Mouse (Mus musculus) layer of hippocampus, adult 9-11 months (tissue): ENCODE measurements at regions not wholly inside any gene's neighbourhood (a gene's known extent, or its start where the extent isn't known, plus 50 kb on each side); places are given as distances from the start of the nearest gene placed in this dataset.

Experiments
- DNase-seq: peaks from one replicate; pipeline ENCODE4 v3.0.0; 2022

- DNase-seq, result peak; percentile 15
Observed at GRCm38 (mm10) chr8:18536059-18536458, 442.0 kb downstream of the Defb40 start.

DNA sequence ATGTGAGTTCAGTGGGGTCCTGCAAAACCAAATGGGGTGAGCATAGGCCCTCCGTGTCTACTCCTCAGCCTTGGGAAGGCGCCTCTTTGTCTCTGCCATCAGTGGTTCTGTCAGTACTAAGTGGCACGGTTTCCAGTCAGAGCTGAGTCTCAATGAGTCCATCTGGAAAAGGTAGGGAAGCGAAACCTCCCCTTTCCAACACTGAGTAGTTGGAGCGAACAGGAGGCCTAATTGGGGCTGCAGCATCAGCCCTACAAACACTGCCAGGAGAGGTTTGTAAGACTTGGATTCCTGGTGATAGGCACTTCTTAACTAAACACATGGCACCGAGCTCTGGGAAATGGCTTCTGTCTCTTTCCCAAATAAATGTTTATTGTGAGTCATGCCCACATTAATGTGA is 449.9 kb downstream of the Defb40 start:
- DNase-seq, result no peak

GRCm38 (mm10) chr8:18512409-18512808 is 465.6 kb downstream of the Defb40 start:
- no peak for DNase-seq

- peak; percentile 65 for DNase-seq
Observed at GRCm38 (mm10) chr8:18506158-18507022, 471.7 kb downstream of the Defb40 start.

DNA sequence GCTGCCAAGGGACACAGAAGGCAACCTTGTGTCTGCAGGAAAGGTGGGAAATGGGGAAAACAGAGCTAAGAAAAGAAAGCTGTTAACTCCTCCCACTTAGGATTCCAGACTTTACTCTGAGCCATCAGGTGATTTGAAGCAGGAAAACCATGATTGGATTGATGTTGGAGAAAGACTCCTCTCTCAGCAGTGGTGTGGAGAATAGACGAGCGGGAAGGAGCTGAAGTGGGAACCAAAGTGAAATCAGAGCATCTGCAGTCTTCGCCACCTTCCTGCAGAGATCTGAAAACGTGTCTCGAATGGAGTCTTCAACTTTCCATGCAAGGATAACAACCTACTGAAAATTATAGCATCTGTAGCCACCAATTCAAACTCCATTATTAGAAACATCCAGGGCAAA is 487.4 kb downstream of the Defb40 start:
- DNase-seq, result no peak

- DNase-seq, result no peak
Observed at GRCm38 (mm10) chr8:18480081-18480480, 498.0 kb downstream of the Defb40 start.

GRCm38 (mm10) chr8:18478166-18478565 is 499.9 kb downstream of the Defb40 start:
- no peak for DNase-seq

- DNase-seq, result no peak
Observed at GRCm38 (mm10) chr8:18467511-18467910, 510.5 kb downstream of the Defb40 start.

DNA sequence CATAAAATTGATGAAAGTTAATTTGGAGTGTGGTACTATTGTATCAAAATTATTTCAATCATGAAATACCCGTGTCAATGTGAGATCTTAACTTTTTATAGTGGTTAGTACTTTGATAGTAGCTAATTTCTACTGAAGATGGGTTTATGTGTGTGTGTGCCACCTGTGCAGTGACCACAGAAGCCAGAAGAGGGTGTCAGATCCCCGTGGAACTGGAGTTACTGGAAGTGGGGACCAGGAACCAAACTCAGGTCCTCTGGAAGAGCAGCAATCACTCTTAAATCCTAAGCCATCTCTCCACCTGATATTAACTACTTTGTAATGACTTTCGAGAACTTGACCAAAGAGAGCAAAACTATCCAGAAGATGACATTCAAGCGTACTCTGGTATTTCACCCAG is 517.4 kb downstream of the Defb40 start:
- no peak for DNase-seq

- DNase-seq, result no peak
Observed at GRCm38 (mm10) chr8:18457470-18457869, 520.6 kb downstream of the Defb40 start.

- DNase-seq, result no peak
Observed at GRCm38 (mm10) chr8:18449015-18449414, 529.0 kb downstream of the Defb40 start.

GRCm38 (mm10) chr8:18442212-18442611 is 535.8 kb downstream of the Defb40 start:
- DNase-seq, result no peak

DNA sequence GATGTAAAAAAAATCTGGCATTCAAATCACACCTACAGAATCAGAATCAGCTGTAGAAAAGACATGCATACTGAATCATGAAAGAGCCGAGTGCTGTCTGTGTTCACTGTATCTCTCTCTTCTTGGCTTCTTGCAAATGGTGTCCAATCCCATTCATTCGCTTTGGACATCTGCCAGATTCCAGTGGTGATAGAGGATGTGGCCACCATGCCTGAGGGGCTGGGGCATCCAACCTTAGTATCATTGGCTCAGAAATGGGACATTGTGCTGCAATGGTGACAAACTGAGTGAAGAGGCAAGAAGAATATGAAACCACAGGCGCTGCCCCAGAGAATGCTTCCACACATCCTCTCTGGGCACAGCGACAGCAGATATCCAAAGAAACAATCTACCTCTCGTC is 555.2 kb downstream of the Defb40 start:
- DNase-seq, result no peak

DNA sequence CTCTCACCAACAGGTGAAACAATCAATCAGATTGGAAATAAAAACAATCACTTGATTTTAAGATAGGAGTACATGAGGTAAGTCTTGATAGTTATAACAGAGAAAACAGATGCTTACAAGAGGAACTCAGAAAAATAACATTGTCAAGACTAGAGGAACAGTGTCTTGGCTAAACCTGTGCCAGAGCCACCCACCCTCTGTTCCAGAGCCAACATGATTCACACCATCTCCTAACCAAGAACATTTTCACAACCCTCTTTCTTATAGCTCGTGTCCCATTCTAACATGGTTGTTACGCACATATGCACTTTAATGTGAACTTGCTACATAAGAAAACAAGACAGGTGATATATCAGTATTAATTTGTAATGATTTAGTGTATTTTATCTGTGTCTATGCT is 565.6 kb downstream of the Defb40 start:
- DNase-seq, result peak; percentile 9

- DNase-seq, result no peak
Observed at GRCm38 (mm10) chr8:18406446-18406845, 571.6 kb downstream of the Defb40 start.

DNA sequence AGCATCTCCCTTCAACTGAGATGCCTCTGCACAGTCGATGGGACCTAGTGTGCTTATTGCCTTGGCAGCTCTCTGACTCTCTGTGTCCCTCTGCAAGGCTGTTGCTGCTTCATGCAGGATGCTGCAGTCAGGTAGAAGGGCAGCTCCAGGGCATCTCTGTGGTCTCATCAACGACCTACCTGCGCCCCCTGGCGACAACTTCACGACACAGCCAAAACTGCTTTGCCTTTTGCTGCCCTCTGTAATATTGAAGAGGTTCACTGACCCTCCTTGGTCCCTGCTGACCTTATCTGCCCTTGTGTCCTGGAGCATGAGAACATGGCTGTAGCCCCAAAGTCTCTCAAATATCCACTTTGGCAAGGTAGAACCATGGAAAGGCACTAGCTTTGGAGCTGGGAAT is 589.7 kb downstream of the Defb40 start:
- peak; percentile 17 for DNase-seq

DNA sequence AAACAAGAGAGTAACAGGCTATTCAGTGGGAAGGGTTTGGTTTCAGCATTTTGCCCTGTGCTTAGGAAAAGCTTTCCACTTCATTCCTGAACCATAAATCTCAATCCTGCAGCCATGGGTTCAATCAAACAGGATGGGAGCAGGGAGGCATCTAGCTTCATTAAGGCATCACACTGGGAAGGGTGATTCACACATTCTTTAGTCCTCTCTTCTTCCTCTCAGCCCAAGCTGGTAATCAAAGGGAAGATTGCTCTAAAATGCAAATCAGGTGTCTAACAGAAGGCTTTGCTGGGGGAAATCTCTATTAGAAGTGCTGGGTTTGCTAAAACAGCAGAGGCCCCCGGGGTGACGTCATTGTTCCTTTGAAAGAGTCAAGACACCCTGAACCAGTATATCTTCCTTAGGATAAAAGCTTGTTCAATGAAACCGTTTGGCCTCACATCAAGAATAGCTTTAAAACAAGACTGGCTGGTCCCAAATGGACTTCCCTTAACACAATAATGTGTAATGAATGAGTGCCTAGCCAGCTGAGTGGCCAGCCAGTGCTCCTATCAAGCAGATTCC is 596.4 kb downstream of the Defb40 start:
- DNase-seq, result no peak

DNA sequence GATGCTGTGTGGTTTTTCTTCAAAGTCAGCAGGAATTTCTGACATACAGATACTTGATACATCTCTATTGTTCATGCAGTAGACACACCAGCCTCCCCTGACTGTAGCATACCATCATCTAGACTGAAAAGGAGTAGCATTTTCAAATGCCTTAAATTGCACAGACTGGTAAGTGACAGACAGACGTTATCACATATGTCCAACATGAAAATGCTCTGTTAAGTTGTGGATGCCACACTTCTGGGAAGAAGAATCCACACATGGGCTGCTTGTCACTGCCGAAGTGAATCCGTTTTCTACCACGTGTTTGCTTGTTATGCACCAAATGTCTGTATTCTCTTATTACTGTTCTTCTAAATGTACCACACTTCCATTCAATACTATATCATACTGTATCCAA is 629.3 kb downstream of the Defb40 start:
- DNase-seq, result peak; percentile 35

DNA sequence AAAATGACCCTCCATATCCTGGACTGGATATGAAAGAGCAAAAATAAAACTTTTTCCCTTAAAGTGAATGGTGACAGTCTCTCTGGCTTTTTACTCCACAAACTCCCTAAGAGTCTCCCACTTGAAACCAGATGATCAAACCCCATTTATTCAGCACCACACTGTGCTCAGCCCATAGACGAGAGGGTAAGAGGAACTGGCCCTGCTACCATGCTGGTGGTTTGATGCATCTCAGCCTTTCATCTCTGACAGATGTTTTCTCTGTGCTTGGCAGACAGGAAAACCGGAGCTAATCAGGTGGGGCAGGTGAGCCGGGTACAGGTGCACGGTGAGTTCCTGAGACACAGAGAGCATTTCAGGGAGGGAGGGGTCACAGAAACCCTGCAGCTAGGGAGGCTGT is 631.8 kb downstream of the Defb40 start:
- no peak for DNase-seq

DNA sequence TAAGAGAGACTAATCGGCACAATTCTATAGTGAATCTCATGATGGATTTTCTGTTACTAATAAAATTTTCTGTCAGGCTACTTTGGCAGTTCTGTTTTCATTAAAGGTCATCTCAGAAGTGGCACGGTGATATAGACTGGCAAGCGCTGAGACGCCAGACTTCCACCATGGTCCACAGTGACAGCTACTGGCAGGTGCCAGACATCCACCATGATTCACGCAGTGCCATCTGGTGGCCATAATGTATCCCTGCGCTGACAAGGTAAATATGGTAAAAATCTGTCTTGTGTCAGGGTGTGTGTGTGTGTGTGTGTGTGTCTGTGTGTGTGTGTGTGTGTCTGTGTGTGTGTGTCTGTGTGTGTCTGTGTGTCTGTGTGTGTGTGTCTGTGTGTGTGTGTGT is 632.7 kb downstream of the Defb40 start:
- peak; percentile 36 for DNase-seq

DNA sequence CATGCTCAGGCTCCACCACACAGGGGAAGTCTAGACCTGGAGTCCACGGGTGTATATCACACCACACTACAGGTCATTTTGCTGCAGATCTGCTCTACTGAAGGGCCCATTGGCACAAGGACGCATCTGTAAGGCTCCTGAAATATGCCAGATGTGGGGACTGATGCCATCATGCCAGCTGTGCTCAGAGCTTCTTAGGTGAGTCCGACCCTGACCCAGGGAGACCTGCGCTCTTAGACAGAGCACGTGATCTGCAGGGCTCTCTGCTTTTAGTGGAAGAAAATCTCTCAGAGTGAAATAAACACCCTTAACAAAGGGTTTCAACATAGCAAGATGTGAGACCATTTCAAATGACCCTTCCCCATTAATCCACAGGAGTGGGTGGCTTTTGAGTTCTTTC is 633.2 kb downstream of the Defb40 start:
- no peak for DNase-seq

DNA sequence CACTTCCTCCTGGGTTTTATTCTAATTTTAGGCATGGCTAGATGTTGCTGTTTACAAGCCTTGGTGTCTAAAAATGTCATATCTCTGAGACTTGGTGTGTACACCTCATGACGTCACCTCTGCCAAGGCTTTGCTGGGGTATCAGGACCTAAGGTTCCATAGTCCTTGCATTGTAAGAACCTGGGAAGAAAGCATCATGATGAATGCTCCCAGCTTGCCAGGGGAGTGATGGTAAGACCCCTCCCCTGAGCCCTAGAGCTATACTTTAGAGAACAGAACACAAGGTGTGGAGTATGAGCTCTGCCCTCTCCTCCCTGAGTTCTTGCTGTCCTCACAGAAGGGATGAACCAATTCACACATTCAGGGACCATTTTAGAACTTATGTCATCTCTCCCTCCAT is 642.5 kb downstream of the Defb40 start:
- DNase-seq, result no peak

DNA sequence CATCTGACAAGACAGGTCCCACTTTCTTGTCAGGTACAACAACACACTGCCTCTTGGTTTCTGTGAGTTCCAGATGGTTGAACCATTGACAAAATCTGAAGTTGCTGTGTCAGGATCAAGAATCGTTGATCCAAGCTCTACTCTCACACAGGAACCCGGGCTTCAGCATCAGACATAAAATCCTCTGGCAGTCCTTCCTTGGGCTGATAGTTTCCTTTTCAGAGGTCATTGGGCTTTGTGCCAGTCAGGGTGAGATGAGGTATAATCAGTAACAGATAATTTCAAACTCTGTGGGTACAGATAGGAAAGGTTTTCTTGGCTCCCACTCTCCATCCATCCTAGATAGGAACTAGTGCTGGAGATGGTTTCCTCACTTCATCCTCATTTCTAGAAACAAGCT is 649.5 kb downstream of the Defb40 start:
- no peak for DNase-seq

DNA sequence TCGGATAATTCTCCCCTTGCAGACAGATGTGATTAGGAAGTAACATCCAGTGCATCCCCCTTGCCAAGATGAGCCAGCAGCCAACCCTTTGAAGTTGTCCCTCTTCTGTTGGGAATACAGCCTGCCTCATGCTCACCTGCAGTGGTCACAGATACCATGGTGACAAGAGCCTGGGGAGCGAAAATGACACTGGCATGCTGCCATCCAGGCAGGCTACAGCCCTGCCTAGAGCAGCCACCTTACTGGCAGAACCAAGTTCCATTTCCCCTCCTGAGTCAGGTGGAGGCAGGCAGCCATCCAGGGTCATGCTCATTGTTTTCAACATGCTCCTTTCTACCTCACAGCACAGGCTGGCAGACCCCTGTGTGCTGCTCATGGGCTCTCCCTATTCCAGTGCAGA is 661.6 kb downstream of the Defb40 start:
- DNase-seq, result no peak

- no peak for DNase-seq
Observed at GRCm38 (mm10) chr8:18311597-18311996, 666.5 kb downstream of the Defb40 start.
